Mouse (Mus musculus) neural tube, embryonic 14.5 days (tissue): Measurements from ENCODE around the gene Olfr361. TPM values are rescaled to one million over a fixed set of nuclear protein-coding genes. Genes with fewer than 3 reads are reported as not detected.
"Not testable (repeated sequence)": the region's sequence is repeated elsewhere in the genome, so short reads cannot be mapped to it uniquely, and the experiment has no call there.

Source experiments
- ATAC-seq: fragments of 200-750 bp; cut with Nextera tagmentation; 2 replicates; pipeline ENCODE4 v1.8.0; 2017; ENCODE audit warnings: low read depth, mild to moderate bottlenecking, moderate TSS enrichment, moderate library complexity
- H3K27ac ChIP-seq: fragments of 300-500 bp; sonication (generic); 2 replicates; pipeline ENCODE4 v1.5.1; 2014; ENCODE audit warnings: low read depth, mild to moderate bottlenecking, control low read depth, low read length, moderate library complexity, mixed read lengths
- H3K27me3 ChIP-seq: fragments of 300-500 bp; sonication (generic); 2 replicates; pipeline ENCODE4 v1.6.1; 2014; ENCODE audit warnings: low read length; ENCODE audit not compliant: control insufficient read depth, insufficient read depth
- H3K36me3 ChIP-seq: fragments of 300-500 bp; sonication (generic); 2 replicates; pipeline ENCODE4 v1.6.1; 2014; ENCODE audit warnings: low read length, mixed read lengths; ENCODE audit not compliant: control insufficient read depth, insufficient read depth
- H3K4me1 ChIP-seq: fragments of 300-500 bp; sonication (generic); 2 replicates; pipeline ENCODE4 v1.6.1; 2014; ENCODE audit warnings: low read length; ENCODE audit not compliant: control insufficient read depth, insufficient read depth
- H3K4me2 ChIP-seq: fragments of 300-500 bp; sonication (generic); 2 replicates; pipeline ENCODE4 v1.6.1; 2014; ENCODE audit warnings: mild to moderate bottlenecking, low read depth, low read length, control low read depth
- H3K4me3 ChIP-seq: fragments of 300-500 bp; sonication (generic); 2 replicates; pipeline ENCODE4 v1.5.1; 2014; ENCODE audit warnings: low read depth, low read length, control low read depth, mixed read lengths
- H3K9ac ChIP-seq: fragments of 300-500 bp; sonication (generic); replicated peaks from 2 replicates; pipeline ENCODE4 v1.6.1; 2014; ENCODE audit warnings: low read depth, mild to moderate bottlenecking, control low read depth, low read length, mixed read lengths
- H3K9me3 ChIP-seq: fragments of 300-500 bp; sonication (generic); 2 replicates; pipeline ENCODE4 v1.6.1; 2016; ENCODE audit warnings: low read length; ENCODE audit not compliant: control insufficient read depth
- WGBS: fragments of 180-500 bp; shearing (Covaris S2); extraction: QIAGEN DNeasy Blood & Tissue Kit; methylation state at CpG from one replicate; pipeline ENCODE4 v1.1.7; 2014; 5-methylcytosine and 5-hydroxymethylcytosine counted together
- polyA plus RNA-seq: library from polyadenylated mRNA; unstranded; fragments of >200 nt; fragmentation: Nextera tagmentation; extraction: Ambion mirVana; gene quantifications from 2 replicates; pipeline ENCODE4 v1.2.1, GENCODE M21; 2014

The Olfr361 gene
- not detected in 2 replicates for polyA plus RNA-seq

DNA sequence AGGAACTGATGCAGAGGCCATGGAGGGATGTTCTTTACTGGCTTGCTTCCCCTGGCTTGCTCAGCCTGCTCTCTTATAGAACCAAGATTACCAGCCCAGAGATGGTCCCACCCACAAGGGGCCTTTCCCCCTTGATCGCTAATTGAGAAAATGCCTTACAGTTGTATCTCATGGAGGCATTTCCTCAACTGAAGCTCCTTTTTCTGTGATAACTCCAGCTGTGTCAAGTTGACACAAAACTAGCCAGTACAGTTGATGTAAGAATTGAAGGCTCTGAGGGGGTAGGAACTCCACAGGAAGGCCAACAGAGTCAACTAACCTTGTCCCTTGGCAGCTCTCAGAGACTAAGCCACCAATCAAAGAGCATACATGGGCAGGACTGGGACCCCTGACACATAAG lies at the start of gene Olfr361:
Olfr361 (minus strand) TSS at position 101 of the 400 bp plus-strand sequence.
- ATAC-seq, H3K4me1 ChIP-seq, H3K4me2 ChIP-seq, H3K4me3 ChIP-seq, H3K36me3 ChIP-seq, H3K9ac ChIP-seq, H3K9me3 ChIP-seq, H3K27ac ChIP-seq, H3K27me3 ChIP-seq: not testable (repeated sequence)
- WGBS = 50% methylated on average over 1 of the region's 1 CpGs

DNA sequence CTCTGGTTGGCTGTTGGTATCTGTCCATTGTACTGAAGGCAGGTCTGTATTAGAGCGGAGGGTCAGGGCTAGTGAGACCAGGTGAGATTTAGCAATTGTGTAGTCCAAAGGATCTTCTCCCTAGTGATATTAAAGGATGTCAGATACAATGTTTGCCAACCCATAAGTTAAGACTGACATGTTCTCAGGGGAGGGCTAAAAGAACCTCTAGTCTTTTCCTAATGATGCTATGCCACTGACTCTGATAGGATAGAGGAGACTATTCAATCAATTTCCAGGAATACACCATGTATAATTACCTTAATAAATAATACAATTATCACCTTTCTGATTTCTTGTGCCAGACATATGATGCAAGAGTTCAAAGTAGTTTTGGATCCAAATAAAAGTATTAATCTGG lies 28.7 kb upstream of the Olfr361 start, which contains the start of gene Olfr362:
Olfr362 (minus strand) TSS at position 101 of the 400 bp plus-strand sequence.
- H3K4me3 ChIP-seq = no peak within 1 kb of the TSS
- no peaks in the 10 kb centered on the region for H3K4me1 ChIP-seq
- no peak within 1 kb of the TSS for H3K9ac ChIP-seq
- ATAC-seq = no peak
- H3K9me3 ChIP-seq = peaks cover 5% of the 10 kb centered on the region; the same call in 1 of the 2 replicates
- WGBS = 79% methylated on average over 1 of the region's 1 CpGs
- no peak within 1 kb of the TSS for H3K4me2 ChIP-seq
- H3K27ac ChIP-seq = no peak within 1 kb of the TSS
- no peaks in the 10 kb centered on the region for H3K36me3 ChIP-seq
- H3K27me3 ChIP-seq = no peaks in the 10 kb centered on the region

DNA sequence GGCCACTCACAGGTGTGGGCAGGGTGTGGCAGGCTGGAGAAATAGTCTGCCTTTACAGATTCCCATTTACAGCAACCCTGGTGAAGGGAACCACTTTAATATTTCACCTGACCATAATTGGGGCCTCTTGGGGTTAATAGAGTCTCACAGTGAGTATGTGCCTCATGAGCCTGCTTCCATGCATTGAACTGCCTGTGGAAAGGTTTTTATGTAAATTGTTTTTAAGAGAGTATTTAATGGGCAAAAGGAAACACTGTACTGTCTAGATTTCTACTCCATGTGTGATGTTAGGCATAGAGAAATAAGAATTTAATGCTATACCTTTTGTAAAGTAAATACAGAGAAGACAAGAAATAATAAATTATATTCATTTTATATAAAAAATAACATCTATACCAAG lies 23.6 kb downstream of the Olfr361 start, which contains the start of gene Olfr360:
Olfr360 (plus strand) TSS at position 301 of the 400 bp plus-strand sequence.
- no peaks in the 10 kb centered on the region for H3K36me3 ChIP-seq
- no peaks in the 10 kb centered on the region for H3K27me3 ChIP-seq
- no peak within 1 kb of the TSS for H3K9ac ChIP-seq
- no peaks in the 10 kb centered on the region for H3K4me1 ChIP-seq
- no peak within 1 kb of the TSS for H3K4me2 ChIP-seq
- H3K27ac ChIP-seq = no peak within 1 kb of the TSS
- no peak within 1 kb of the TSS for H3K4me3 ChIP-seq
- ATAC-seq = no peak
- H3K9me3 ChIP-seq = no peaks in the 10 kb centered on the region

Other genes starting within 250 kb of the Olfr361 start
- gene Olfr350, start 243.0 kb downstream of the Olfr361 start, polyA plus RNA-seq = not detected in 2 replicates
- not detected in 2 replicates for gene Olfr351, start 226.6 kb downstream of the Olfr361 start, polyA plus RNA-seq
- gene Olfr352, start 220.8 kb downstream of the Olfr361 start, polyA plus RNA-seq = not detected in 2 replicates
- not detected in 2 replicates for gene Olfr353, start 196.4 kb downstream of the Olfr361 start, polyA plus RNA-seq
- not detected in 2 replicates for gene Olfr354, start 183.6 kb downstream of the Olfr361 start, polyA plus RNA-seq
- gene Olfr355, start 160.4 kb downstream of the Olfr361 start, polyA plus RNA-seq = not detected in 2 replicates
- gene Olfr356, start 152.2 kb downstream of the Olfr361 start, polyA plus RNA-seq = not detected in 2 replicates
- gene Olfr357, start 95.5 kb downstream of the Olfr361 start, polyA plus RNA-seq = not detected in 2 replicates
- not detected in 2 replicates for gene Olfr358, start 80.0 kb downstream of the Olfr361 start, polyA plus RNA-seq
- gene Olfr360, start 23.5 kb downstream of the Olfr361 start, polyA plus RNA-seq = not detected in 2 replicates
- not detected in 2 replicates for gene Olfr362, start 28.6 kb upstream of the Olfr361 start, polyA plus RNA-seq
- not detected in 2 replicates for gene Olfr364-ps1, start 50.0 kb upstream of the Olfr361 start, polyA plus RNA-seq
- not detected in 2 replicates for gene Olfr365, start 98.9 kb upstream of the Olfr361 start, polyA plus RNA-seq
- not detected in 2 replicates for gene Olfr366, start 122.3 kb upstream of the Olfr361 start, polyA plus RNA-seq
- not detected in 2 replicates for gene Olfr368, start 237.2 kb upstream of the Olfr361 start, polyA plus RNA-seq